Comparison of ENCODE assay signal across 8 mouse cellular contexts in genomic region chr4:46452855-46453719, GRCm38 (mm10). TPM values are rescaled to one million over a fixed set of nuclear protein-coding genes. Genes with fewer than 3 reads are reported as not detected.
DNase-seq lines count a peak whose midpoint lies in the region; ATAC-seq and TF ChIP-seq lines count a peak whose summit lies in the region.

No protein-coding gene starts in this region.

- H3K9me3 ChIP-seq in kidney, embryonic 15.5 days (replicated peaks), result no peaks in the 10 kb centered on the region
- no peaks in the 10 kb centered on the region for H3K9me3 ChIP-seq in hindbrain, embryonic 14.5 days (ENCODE audit: control insufficient read depth, low read length)
- H3K9me3 ChIP-seq in midbrain, postnatal 0 days (ENCODE audit: low read length), result no peaks in the 10 kb centered on the region

- peak overlapping the region; percentile 93 for H3K4me3 ChIP-seq in kidney, embryonic 15.5 days (replicated peaks)
- peak overlapping the region; percentile 69 for H3K4me3 ChIP-seq in bone marrow macrophage, adult 2 months (ENCODE audit: insufficient read depth, low read length)
- H3K4me3 ChIP-seq in hindbrain, embryonic 14.5 days (replicated peaks; ENCODE audit: low read length), result peak overlapping the region; percentile 95
- H3K4me3 ChIP-seq in midbrain, postnatal 0 days (ENCODE audit: low read depth, low read length), result peak overlapping the region; percentile 92

- no peak for ATAC-seq in kidney, embryonic 15.5 days (replicated peaks; ENCODE audit: low FRiP score)
- ATAC-seq in hindbrain, embryonic 14.5 days (ENCODE audit: low FRiP score), result no peak
- ATAC-seq in midbrain, postnatal 0 days (ENCODE audit: low FRiP score), result no peak

- peaks cover 52% of the 10 kb centered on the region for H3K4me1 ChIP-seq in kidney, embryonic 15.5 days
- H3K4me1 ChIP-seq in bone marrow macrophage, adult 2 months (ENCODE audit: control insufficient read depth, insufficient read depth, low read length), result peaks cover 44% of the 10 kb centered on the region
- H3K4me1 ChIP-seq in hindbrain, embryonic 14.5 days (replicated peaks; ENCODE audit: control insufficient read depth, insufficient read depth, low read length), result peaks cover 24% of the 10 kb centered on the region
- H3K4me1 ChIP-seq in midbrain, postnatal 0 days (ENCODE audit: insufficient read depth, low read length), result no peaks in the 10 kb centered on the region

- peak overlapping the region; percentile 99 for H3K27ac ChIP-seq in kidney, embryonic 15.5 days
- H3K27ac ChIP-seq in bone marrow macrophage, adult 2 months (ENCODE audit: insufficient read depth, low read depth, low read length), result peak overlapping the region; percentile 95
- H3K27ac ChIP-seq in hindbrain, embryonic 14.5 days, result no peak overlapping the region; the same call in 1 of the 2 replicates
- peak overlapping the region; percentile 94; the same call in 1 of the 2 replicates for H3K27ac ChIP-seq in midbrain, postnatal 0 days (ENCODE audit: low read depth, low read length)

- H3K36me3 ChIP-seq in kidney, embryonic 15.5 days, result 0 out of 2 replicates have a peak, but pooled peaks cover 9% of the 10 kb centered on the region
- no peaks in the 10 kb centered on the region for H3K36me3 ChIP-seq in hindbrain, embryonic 14.5 days (replicated peaks; ENCODE audit: control insufficient read depth, insufficient read depth)
- H3K36me3 ChIP-seq in midbrain, postnatal 0 days (ENCODE audit: insufficient read depth, low read length), result no peaks in the 10 kb centered on the region

- TF ChIP-seq POLR2A in bone marrow macrophage, adult 2 months (IDR thresholded peaks at IDR 0.05; ENCODE audit: borderline replicate concordance, low read depth, low read length), result no peak

- WGBS in kidney, embryonic 15.5 days, result 25% methylated on average over 13 of the region's 13 CpGs
- WGBS in hindbrain, embryonic 14.5 days, result 43% methylated on average over 13 of the region's 13 CpGs
- WGBS in midbrain, postnatal 0 days, result 45% methylated on average over 13 of the region's 13 CpGs

- H3K27me3 ChIP-seq in kidney, embryonic 15.5 days, result no peaks in the 10 kb centered on the region
- H3K27me3 ChIP-seq in hindbrain, embryonic 14.5 days (ENCODE audit: control insufficient read depth, insufficient read depth, low read length), result no peaks in the 10 kb centered on the region
- no peaks in the 10 kb centered on the region for H3K27me3 ChIP-seq in midbrain, postnatal 0 days (ENCODE audit: insufficient read depth, low read length)

- H3K4me2 ChIP-seq in kidney, embryonic 15.5 days, result peak overlapping the region; percentile 86
- peak overlapping the region; percentile 82 for H3K4me2 ChIP-seq in hindbrain, embryonic 14.5 days (replicated peaks)
- H3K4me2 ChIP-seq in midbrain, postnatal 0 days (ENCODE audit: low read depth, low read length, poor library complexity, severe bottlenecking), result peak overlapping the region; percentile 61

- peak overlapping the region; percentile 99 for H3K9ac ChIP-seq in kidney, embryonic 15.5 days
- H3K9ac ChIP-seq in hindbrain, embryonic 14.5 days, result peak overlapping the region; percentile 97; the same call in 1 of the 2 replicates
- peak overlapping the region; percentile 90; the same call in 1 of the 2 replicates for H3K9ac ChIP-seq in midbrain, postnatal 0 days (replicated peaks; ENCODE audit: low read length, poor library complexity, severe bottlenecking)

- no peak for TF ChIP-seq CTCF in bone marrow macrophage, adult 2 months (IDR thresholded peaks at IDR 0.05; ENCODE audit: low read depth, low read length)
- no peak for TF ChIP-seq CTCF in midbrain, postnatal 0 days (IDR thresholded peaks at IDR 0.05)

- DNase-seq in kidney, adult 9 months, result no peak
- no peak for DNase-seq in hindbrain, embryonic 14.5 days (ENCODE audit: low spot score)
- DNase-seq in midbrain, postnatal 0 days (ENCODE audit: low spot score), result no peak
- DNase-seq in Muller cell, postnatal 12 days (ENCODE audit: inconsistent ontology term), result no peak
- DNase-seq in retina, embryonic 14.5 days (ENCODE audit: low spot score), result no peak
- no peak for DNase-seq in layer of hippocampus, postnatal 14 days (ENCODE audit: low spot score in 2 of 2)

RNA-seq across cellular contexts. Expression of gene Anp32b, which starts 2.4 kb away (rescaled TPM):
- polyA plus RNA-seq in kidney, embryonic 15.5 days (2015; fragmentation: Nextera tagmentation; extraction: Ambion mirVana), result 339 and 351 TPM in 2 replicates
- 204 and 219 TPM in 2 replicates for polyA plus RNA-seq in bone marrow macrophage, adult 2 months (2012; ENCODE audit: insufficient read depth, insufficient read length, missing spikeins)
- polyA plus RNA-seq in hindbrain, embryonic 14.5 days (2014; fragmentation: Nextera tagmentation; extraction: Ambion mirVana), result 63.2 and 68.3 TPM in 2 replicates
- total RNA-seq in midbrain, postnatal 0 days (2014; rRNA removed), result 2.7 and 5.0 TPM in 2 replicates
- polyA plus RNA-seq in midbrain, postnatal 0 days (2015; fragmentation: Nextera tagmentation; extraction: Ambion mirVana), result 45.8 and 50.5 TPM in 2 replicates
- total RNA-seq in layer of hippocampus, postnatal 14 days (2021), result 10 to 100 TPM; 47.2 to 52.9 TPM

RNA-seq across cellular contexts. Expression of gene Nans, which starts 36.0 kb away (rescaled TPM):
- 73.0 and 82.4 TPM in 2 replicates for polyA plus RNA-seq in kidney, embryonic 15.5 days (2015; fragmentation: Nextera tagmentation; extraction: Ambion mirVana)
- 41.8 and 43.4 TPM in 2 replicates for polyA plus RNA-seq in bone marrow macrophage, adult 2 months (2012; ENCODE audit: insufficient read depth, insufficient read length, missing spikeins)
- polyA plus RNA-seq in hindbrain, embryonic 14.5 days (2014; fragmentation: Nextera tagmentation; extraction: Ambion mirVana), result 59.7 and 60.3 TPM in 2 replicates
- 92.0 and 94.5 TPM in 2 replicates for total RNA-seq in midbrain, postnatal 0 days (2014; rRNA removed)
- polyA plus RNA-seq in midbrain, postnatal 0 days (2015; fragmentation: Nextera tagmentation; extraction: Ambion mirVana), result 56.9 and 59.6 TPM in 2 replicates
- 10 to 100 TPM; 24.0 to 24.6 TPM for total RNA-seq in layer of hippocampus, postnatal 14 days (2021)

RNA-seq across cellular contexts. Expression of gene Hemgn, which starts 39.8 kb away (rescaled TPM):
- 3.3 and 7.1 TPM in 2 replicates for polyA plus RNA-seq in kidney, embryonic 15.5 days (2015; fragmentation: Nextera tagmentation; extraction: Ambion mirVana)
- polyA plus RNA-seq in bone marrow macrophage, adult 2 months (2012; ENCODE audit: insufficient read depth, insufficient read length, missing spikeins), result not detected in 2 replicates
- 0.27 TPM in 1 of 2 replicates, not detected in the other for polyA plus RNA-seq in hindbrain, embryonic 14.5 days (2014; fragmentation: Nextera tagmentation; extraction: Ambion mirVana)
- total RNA-seq in midbrain, postnatal 0 days (2014; rRNA removed), result not detected in 2 replicates
- not detected in 2 replicates for polyA plus RNA-seq in midbrain, postnatal 0 days (2015; fragmentation: Nextera tagmentation; extraction: Ambion mirVana)
- not detected for total RNA-seq in layer of hippocampus, postnatal 14 days (2021)
